24 mouse cellular contexts compared by ENCODE assay signal in genomic region chr2:14825146-14825545, GRCm38 (mm10).
DNase-seq lines count a peak whose midpoint lies in the region; ATAC-seq and TF ChIP-seq lines count a peak whose summit lies in the region.
"Had no signal": no experiment of that assay in that cellular context is flagged by ENCODE, and none has a peak within 500 bp of the region (broad histone marks: within the 10 kb centered on the region; RNA-seq: fewer than 3 reads in every experiment).

No protein-coding gene starts in this region.

- no peaks in the 10 kb centered on the region for H3K79me2 ChIP-seq in heart, adult 2 months (replicated peaks; ENCODE audit: control insufficient read depth, insufficient read depth, low read length)

- peaks cover 8% of the 10 kb centered on the region for H3K36me3 ChIP-seq in heart, adult 2 months (ENCODE audit: control insufficient read depth, insufficient read depth, low read length)
- no peaks in the 10 kb centered on the region for H3K36me3 ChIP-seq in heart, embryonic 14.5 days (ENCODE audit: control insufficient read depth, insufficient read depth, low read length)
- no peaks in the 10 kb centered on the region for H3K36me3 ChIP-seq in heart, postnatal 0 days (replicated peaks; ENCODE audit: control insufficient read depth, insufficient read depth, low read length)
- H3K36me3 ChIP-seq: forebrain, embryonic 10.5 days; hindbrain, embryonic 10.5 days had no signal

- no peaks in the 10 kb centered on the region for H3K9me3 ChIP-seq in heart, embryonic 14.5 days (ENCODE audit: control insufficient read depth, low read length)
- H3K9me3 ChIP-seq in heart, postnatal 0 days (replicated peaks; ENCODE audit: control insufficient read depth, low read length): no peaks in the 10 kb centered on the region
- H3K9me3 ChIP-seq: forebrain, embryonic 10.5 days; forebrain, embryonic 13.5 days; hindbrain, embryonic 10.5 days had no signal

- TF ChIP-seq POLR2A in heart, adult 2 months (IDR thresholded peaks at IDR 0.05; ENCODE audit: insufficient read depth, low read depth, low read length): no peak

- ATAC-seq in heart, embryonic 14.5 days (ENCODE audit: insufficient number of reproducible peaks, insufficient read depth, low FRiP score, low read depth): no peak
- ATAC-seq in heart, postnatal 0 days (ENCODE audit: insufficient read depth, low read depth): no peak
- ATAC-seq: forebrain, embryonic 13.5 days; forebrain, embryonic 16.5 days; hindbrain, postnatal 0 days; inflammation-experienced regulatory T-cells, adult 6 months; intestine, embryonic 16.5 days; Patski had no signal

- no peaks in the 10 kb centered on the region for H3K27me3 ChIP-seq in heart, adult 2 months (ENCODE audit: control insufficient read depth, insufficient read depth, low read length)
- no peaks in the 10 kb centered on the region for H3K27me3 ChIP-seq in heart, embryonic 14.5 days (ENCODE audit: control insufficient read depth, insufficient read depth, low read length)
- no peaks in the 10 kb centered on the region for H3K27me3 ChIP-seq in heart, postnatal 0 days (ENCODE audit: control insufficient read depth, insufficient read depth, low read length)
- H3K27me3 ChIP-seq: forebrain, embryonic 13.5 days; Patski had no signal

- DNase-seq in heart, adult 2 months: no peak
- no peak for DNase-seq in heart, adult 8-10 months (ENCODE audit: low spot score)
- DNase-seq in heart, postnatal 14 days: no peak
- peak; percentile 61 for DNase-seq in heart, postnatal 0 days (ENCODE audit: low spot score)
- no peak for DNase-seq in heart, adult 18-20 months
- DNase-seq in spleen, adult 18-20 months: no peak
- DNase-seq: adrenal gland, postnatal 10 days; adrenal gland, postnatal 36 days; cerebellum, adult 18-20 months; cerebellum, adult 9-10 months; cerebellum, postnatal 14 days; gastrocnemius, postnatal 10 days; gastrocnemius, postnatal 36 days; kidney, adult 18-20 months had no signal

- peaks cover 1% of the 10 kb centered on the region for H3K4me1 ChIP-seq in heart, adult 2 months (ENCODE audit: control insufficient read depth, insufficient read depth, low read length)
- H3K4me1 ChIP-seq in heart, embryonic 14.5 days (ENCODE audit: control insufficient read depth in 2 of 2, insufficient read depth in 2 of 2, low read length in 2 of 2): peaks cover 5 to 50% of the 10 kb centered on the region in 2 experiments
- H3K4me1 ChIP-seq in heart, postnatal 0 days (ENCODE audit: control insufficient read depth, insufficient read depth): peaks cover 20% of the 10 kb centered on the region

- intact Hi-C loops in heart, adult 2 months (cut with DNase I): loop anchor here (2.0 to 10.0 kb wide), 3 partner anchors 112 to 220 kb away; partner anchors contain the start of gene Cacnb2
- intact Hi-C loops in heart, postnatal 14 days (cut with DNase I): no loop called here

- peak overlapping the region; percentile 36 for H3K9ac ChIP-seq in heart, adult 2 months (ENCODE audit: low read depth, low read length)
- peak overlapping the region; percentile 59 for H3K9ac ChIP-seq in heart, embryonic 14.5 days (ENCODE audit: low read length)
- 0 out of 2 replicates have a peak overlapping the region, but pooled peaks have one; percentile 21 for H3K9ac ChIP-seq in heart, postnatal 0 days (replicated peaks; ENCODE audit: low read depth, low read length)
- H3K9ac ChIP-seq: forebrain, embryonic 13.5 days; hindbrain, embryonic 14.5 days had no signal

- peak overlapping the region; percentile 93 for H3K27ac ChIP-seq in heart, adult 2 months
- H3K27ac ChIP-seq in heart, embryonic 14.5 days (replicated peaks in 1 of 2; ENCODE audit: control insufficient read depth in 1 of 2, insufficient read depth in 1 of 2, low read depth in 2 of 2, low read length in 2 of 2): 0 out of 4 replicates have a peak overlapping the region, but pooled peaks of 1 of the 2 experiments have one; percentile 11
- peak overlapping the region; percentile 53 for H3K27ac ChIP-seq in heart, postnatal 0 days (ENCODE audit: low read depth)
- H3K27ac ChIP-seq: forebrain, embryonic 10.5 days; forebrain, embryonic 13.5 days; hindbrain, embryonic 10.5 days; hindbrain, embryonic 14.5 days; hindbrain, postnatal 0 days had no signal

- 61% methylated on average over 4 of the region's 4 CpGs for WGBS in heart, adult 2 months
- 64% methylated on average over 4 of the region's 4 CpGs for WGBS in heart, embryonic 14.5 days
- WGBS in heart, postnatal 0 days: 44% methylated on average over 4 of the region's 4 CpGs

- TF ChIP-seq EP300 in heart, adult 2 months (IDR thresholded peaks at IDR 0.05; ENCODE audit: insufficient read depth, low read depth, low read length): no peak
- no peak for TF ChIP-seq EP300 in heart, postnatal 0 days (IDR thresholded peaks at IDR 0.05; ENCODE audit: low read depth)

- H3K4me3 ChIP-seq in heart, adult 2 months: peak overlapping the region; percentile 44
- H3K4me3 ChIP-seq in heart, embryonic 14.5 days (ENCODE audit: control insufficient read depth in 1 of 2, insufficient read depth in 1 of 2, low read depth in 1 of 2, low read length in 2 of 2): peak overlapping the region in 1 of 2 experiments; percentile 18; a peak in 2 of 4 replicates
- peak overlapping the region; percentile 28 for H3K4me3 ChIP-seq in heart, postnatal 0 days (ENCODE audit: low read depth, low read length)
- H3K4me3 ChIP-seq: forebrain, embryonic 10.5 days; forebrain, embryonic 13.5 days; hindbrain, embryonic 10.5 days had no signal

- no peak for TF ChIP-seq CTCF in heart, adult 2 months (IDR thresholded peaks at IDR 0.05)
- TF ChIP-seq CTCF in heart, postnatal 0 days (IDR thresholded peaks at IDR 0.05; ENCODE audit: low read depth): no peak

- H3K4me2 ChIP-seq in heart, embryonic 14.5 days (ENCODE audit: low read length): peak overlapping the region; percentile 59
- H3K4me2 ChIP-seq in heart, postnatal 0 days (ENCODE audit: low read depth, low read length): peak overlapping the region; percentile 62
- H3K4me2 ChIP-seq: forebrain, embryonic 13.5 days; hindbrain, embryonic 14.5 days had no signal
